Mouse (Mus musculus) hindbrain, embryonic 13.5 days (tissue): ENCODE data around the gene Sugp1. TPM values are rescaled to one million over a fixed set of nuclear protein-coding genes. Genes with fewer than 3 reads are reported as not detected.
"Not testable (repeated sequence)": the region's sequence is repeated elsewhere in the genome, so short reads cannot be mapped to it uniquely, and the experiment has no call there.

Experiments
- ATAC-seq: fragments of 200-750 bp; cut with Nextera tagmentation; 2 replicates; pipeline ENCODE4 v1.8.0; 2017; ENCODE audit warnings: moderate TSS enrichment; ENCODE audit not compliant: low FRiP score
- H3K27ac ChIP-seq: fragments of 300-500 bp; sonication (generic); 2 replicates; pipeline ENCODE4 v1.5.1; 2015; ENCODE audit warnings: inconsistent platforms, mild to moderate bottlenecking, moderate library complexity
- H3K27me3 ChIP-seq: fragments of 300-500 bp; sonication (generic); 2 replicates; pipeline ENCODE4 v1.6.1; 2015; ENCODE audit warnings: mild to moderate bottlenecking, inconsistent platforms
- H3K36me3 ChIP-seq: fragments of 300-500 bp; sonication (generic); 2 replicates; pipeline ENCODE4 v1.6.1; 2015; ENCODE audit warnings: mild to moderate bottlenecking, inconsistent platforms
- H3K4me1 ChIP-seq: fragments of 300-500 bp; sonication (generic); replicated peaks from 2 replicates; pipeline ENCODE4 v1.6.1; 2015; ENCODE audit warnings: inconsistent platforms
- H3K4me2 ChIP-seq: fragments of 300-500 bp; sonication (generic); 2 replicates; pipeline ENCODE4 v1.6.1; 2015; ENCODE audit warnings: inconsistent platforms, mild to moderate bottlenecking, moderate library complexity
- H3K4me3 ChIP-seq: fragments of 300-500 bp; sonication (generic); 2 replicates; pipeline ENCODE4 v1.5.1; 2015; ENCODE audit warnings: mild to moderate bottlenecking, inconsistent platforms
- H3K9ac ChIP-seq: fragments of 300-500 bp; sonication (generic); 2 replicates; pipeline ENCODE4 v1.6.1; 2015; ENCODE audit warnings: mild to moderate bottlenecking, inconsistent platforms
- H3K9me3 ChIP-seq: fragments of 300-500 bp; sonication (generic); 2 replicates; pipeline ENCODE4 v1.6.1; 2016; ENCODE audit warnings: inconsistent platforms
- WGBS: fragments of 180-500 bp; shearing (Covaris S2); methylation state at CpG from one replicate; pipeline ENCODE4 v1.1.7; 2015; 5-methylcytosine and 5-hydroxymethylcytosine counted together
- polyA plus RNA-seq: library from polyadenylated mRNA; unstranded; fragments of >200 nt; fragmentation: Nextera tagmentation; extraction: Ambion mirVana; gene quantifications from 2 replicates; pipeline ENCODE4 v1.2.1, GENCODE M21; 2015

Sugp1 gene
- polyA plus RNA-seq = 61.0 and 68.6 TPM in 2 replicates

GRCm38 (mm10) chr8:70042583-70043455, at the start of gene Sugp1, which contains the start of gene Mau2:
TSS of gene Sugp1 (plus strand) at chr8:70042813.
TSS of gene Mau2 (minus strand) at chr8:70042734.
- Histone ChIP-seq H3K4me3 (peak within 1 kb of the TSS; percentile 97), H3K4me2 (peak within 1 kb of the TSS; percentile 93), H3K27ac (peak within 1 kb of the TSS; percentile 85), H3K36me3 (no peaks in the 10 kb centered on the region), H3K27me3 (no peaks in the 10 kb centered on the region), H3K9ac (peak within 1 kb of the TSS; percentile 99), H3K9me3 (no peaks in the 10 kb centered on the region), H3K4me1 (peaks cover 45% of the 10 kb centered on the region)
- WGBS = under 1% methylated on average over 65 of the region's 65 CpGs
- peak; percentile 98 for ATAC-seq

DNA sequence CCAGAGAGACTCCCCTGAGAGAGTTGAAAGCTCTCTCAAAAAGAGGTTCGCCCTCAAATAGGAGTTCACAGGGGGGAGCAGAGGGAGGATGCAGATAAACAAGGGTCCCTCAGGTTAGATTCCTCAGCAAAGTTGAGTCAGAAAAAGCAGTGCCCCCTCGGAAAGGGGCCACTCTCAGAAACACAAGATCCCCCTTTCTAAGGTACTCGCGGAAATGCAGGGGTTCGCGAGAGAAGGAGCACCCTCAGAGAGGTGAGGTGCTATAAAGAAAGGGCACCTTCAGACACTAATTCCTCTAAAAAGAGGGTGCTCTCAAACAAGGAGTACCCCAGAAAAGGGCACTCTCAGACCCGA, 47.2 kb upstream of the Sugp1 start:
- peak overlapping the region; percentile 80 for H3K4me2 ChIP-seq
- peak overlapping the region; percentile 82 for H3K9ac ChIP-seq
- no peaks in the 10 kb centered on the region for H3K9me3 ChIP-seq
- under 1% methylated on average over 7 of the region's 7 CpGs for WGBS
- H3K4me1 ChIP-seq = peaks cover 27% of the 10 kb centered on the region
- H3K36me3 ChIP-seq = peaks cover 7% of the 10 kb centered on the region
- H3K4me3 ChIP-seq = peak overlapping the region; percentile 89
- no peak for ATAC-seq
- H3K27ac ChIP-seq = peak overlapping the region; percentile 90
- no peaks in the 10 kb centered on the region for H3K27me3 ChIP-seq

- no peaks in the 10 kb centered on the region for H3K9me3 ChIP-seq
- peak within 1 kb of the TSS; percentile 85 for H3K4me2 ChIP-seq
- WGBS = under 1% methylated on average over 70 of the region's 87 CpGs
- ATAC-seq = peak; percentile 100
- H3K4me3 ChIP-seq = peak within 1 kb of the TSS; percentile 89
- peaks cover 27% of the 10 kb centered on the region for H3K4me1 ChIP-seq
- H3K36me3 ChIP-seq = peaks cover 7% of the 10 kb centered on the region
- H3K27ac ChIP-seq = peak within 1 kb of the TSS; percentile 90
- no peaks in the 10 kb centered on the region for H3K27me3 ChIP-seq
- peak within 1 kb of the TSS; percentile 82 for H3K9ac ChIP-seq
Measured at GRCm38 (mm10) chr8:69995776-69996588, 46.6 kb upstream of the Sugp1 start, which contains the start of gene Gatad2a. TSS of gene Gatad2a (minus strand) at chr8:69996384.

GRCm38 (mm10) chr8:69996589-69997285, 45.9 kb upstream of the Sugp1 start:
- peaks cover 7% of the 10 kb centered on the region for H3K36me3 ChIP-seq
- no peaks in the 10 kb centered on the region for H3K27me3 ChIP-seq
- H3K4me2 ChIP-seq = peak overlapping the region; percentile 85
- H3K9ac ChIP-seq = peak overlapping the region; percentile 78
- no peak for ATAC-seq
- 3% methylated on average over 34 of the region's 35 CpGs for WGBS
- H3K9me3 ChIP-seq = no peaks in the 10 kb centered on the region
- H3K4me3 ChIP-seq = peak overlapping the region; percentile 89
- H3K4me1 ChIP-seq = peaks cover 32% of the 10 kb centered on the region
- H3K27ac ChIP-seq = peak overlapping the region; percentile 80

DNA sequence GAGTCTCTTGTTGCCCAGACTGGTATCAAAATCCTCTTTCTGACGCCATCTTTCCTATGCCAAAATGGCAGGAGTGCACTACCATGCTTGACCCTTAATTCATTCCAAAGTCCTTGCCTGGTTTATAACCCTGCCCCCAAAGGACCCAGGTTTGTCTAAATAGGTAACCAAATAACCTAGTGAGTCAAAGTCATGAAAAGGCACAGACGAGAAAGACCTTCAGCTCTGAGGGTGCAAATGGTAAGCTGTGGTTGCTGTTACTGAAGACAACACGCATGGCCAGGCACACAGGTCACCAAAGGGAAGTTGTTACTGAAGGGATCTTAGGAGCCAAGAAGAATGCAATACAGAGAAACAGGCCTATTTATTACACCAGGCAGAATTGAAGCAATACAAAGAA, 43.9 kb upstream of the Sugp1 start:
- WGBS = 94% methylated on average over 3 of the region's 3 CpGs
- no peak for ATAC-seq
- Histone ChIP-seq H3K27ac (no peak overlapping the region), H3K4me2 (no peak overlapping the region), H3K27me3 (no peaks in the 10 kb centered on the region), H3K36me3 (no peaks in the 10 kb centered on the region), H3K9ac (no peak overlapping the region), H3K4me1 (peaks cover 25% of the 10 kb centered on the region), H3K4me3 (no peak overlapping the region), H3K9me3 (no peaks in the 10 kb centered on the region)

DNA sequence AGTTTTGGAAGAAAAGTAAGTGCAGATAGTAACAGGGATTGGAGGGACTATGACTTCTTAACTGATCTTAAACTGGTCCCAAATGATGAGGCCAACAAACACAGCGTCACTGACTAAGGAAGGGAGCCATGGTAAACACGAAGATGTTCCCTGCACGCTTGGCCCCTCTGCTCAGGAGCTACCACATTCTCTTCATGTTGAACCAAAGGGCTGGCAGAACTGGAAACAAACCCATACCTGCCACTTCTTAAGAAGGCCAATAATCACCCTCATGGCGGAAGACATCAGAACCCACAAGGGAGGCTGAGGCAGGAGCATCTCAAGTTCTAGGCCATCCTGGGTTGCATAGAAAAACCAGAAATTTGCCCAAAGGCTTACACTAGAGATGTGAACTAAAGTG, 43.4 kb upstream of the Sugp1 start:
- no peak overlapping the region for H3K9ac ChIP-seq
- no peak overlapping the region for H3K27ac ChIP-seq
- no peaks in the 10 kb centered on the region for H3K36me3 ChIP-seq
- WGBS = 85% methylated on average over 4 of the region's 4 CpGs
- no peak overlapping the region for H3K4me2 ChIP-seq
- ATAC-seq = no peak
- no peaks in the 10 kb centered on the region for H3K27me3 ChIP-seq
- H3K4me3 ChIP-seq = no peak overlapping the region
- peaks cover 22% of the 10 kb centered on the region for H3K4me1 ChIP-seq
- no peaks in the 10 kb centered on the region for H3K9me3 ChIP-seq

DNA sequence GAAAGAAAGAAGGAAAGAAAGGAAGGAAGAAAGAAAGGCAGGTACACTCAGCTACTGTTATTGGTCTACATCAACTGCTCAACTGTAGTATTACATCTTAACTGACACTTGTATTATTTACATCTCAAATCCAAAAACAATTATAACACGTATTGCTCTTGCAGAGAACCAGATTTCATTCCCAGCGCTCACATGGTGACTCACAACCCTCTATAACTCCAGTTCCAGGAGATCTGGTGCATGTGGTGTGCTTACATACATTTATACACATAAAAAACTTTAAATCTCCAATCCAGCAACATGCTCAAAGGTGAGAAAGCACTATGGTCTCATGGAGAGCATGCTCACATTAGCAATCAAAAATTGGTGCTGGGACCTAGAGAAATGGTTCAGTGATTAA, 42.4 kb upstream of the Sugp1 start:
- Histone ChIP-seq H3K4me1 (peaks cover 13% of the 10 kb centered on the region), H3K36me3 (no peaks in the 10 kb centered on the region), H3K4me2 (no peak overlapping the region), H3K4me3 (no peak overlapping the region), H3K9ac (no peak overlapping the region), H3K27ac (no peak overlapping the region), H3K27me3 (no peaks in the 10 kb centered on the region), H3K9me3 (no peaks in the 10 kb centered on the region)
- ATAC-seq = no peak
- 84% methylated on average over 2 of the region's 2 CpGs for WGBS

DNA sequence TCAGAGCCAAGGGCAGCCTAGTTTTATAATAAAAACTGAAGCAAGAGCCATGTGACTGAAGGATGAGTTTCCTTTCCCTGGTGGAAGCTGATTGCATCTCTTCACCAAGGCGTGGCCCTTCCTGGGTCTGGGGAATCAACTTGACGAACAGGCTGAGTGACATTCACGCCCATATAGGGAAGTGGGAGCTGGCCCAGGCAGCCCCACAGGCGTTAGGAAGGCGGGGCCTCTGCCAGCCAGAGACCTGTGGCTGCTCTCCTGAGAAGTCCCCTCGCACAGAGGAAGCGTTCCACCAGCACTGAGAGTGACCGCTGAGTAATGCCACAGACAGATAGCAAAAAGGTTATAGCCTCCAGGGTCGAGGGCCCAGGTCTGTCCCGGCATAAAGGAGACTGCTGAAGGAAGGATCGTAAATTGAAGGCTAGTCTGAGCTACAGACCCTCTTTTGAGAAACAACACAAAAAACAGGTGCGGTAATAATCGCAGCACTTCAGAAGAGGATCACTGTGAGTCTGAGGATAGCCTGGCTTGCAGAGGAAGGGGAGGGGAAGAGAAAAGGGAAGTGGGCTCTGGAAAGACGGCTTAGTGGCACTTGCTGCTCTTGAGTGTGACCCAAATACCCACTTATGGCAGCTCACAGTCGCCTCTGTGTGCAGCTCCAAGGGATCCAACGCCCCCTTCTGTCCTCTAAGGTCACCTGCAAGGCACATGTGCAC, 41.3 kb upstream of the Sugp1 start:
- Histone ChIP-seq H3K4me1 (peaks cover 10% of the 10 kb centered on the region; the same call in 1 of the 2 replicates), H3K4me3 (no peak overlapping the region), H3K27ac (no peak overlapping the region), H3K4me2 (peak overlapping the region; percentile 31), H3K9me3 (no peaks in the 10 kb centered on the region), H3K36me3 (no peaks in the 10 kb centered on the region), H3K27me3 (no peaks in the 10 kb centered on the region), H3K9ac (no peak overlapping the region)
- ATAC-seq = 0 out of 2 replicates have a peak, but pooled peaks have one; percentile 24
- WGBS = 4% methylated on average over 16 of the region's 16 CpGs

- not testable (repeated sequence) for H3K4me1 ChIP-seq, H3K27me3 ChIP-seq, H3K27ac ChIP-seq, ATAC-seq, H3K9me3 ChIP-seq, H3K36me3 ChIP-seq, H3K9ac ChIP-seq, H3K4me3 ChIP-seq
- H3K4me2 ChIP-seq = peak overlapping the region; percentile 31; the same call in 1 of the 2 replicates
- 40% methylated on average over 7 of the region's 7 CpGs for WGBS
Measured at GRCm38 (mm10) chr8:70001892-70002191, 40.8 kb upstream of the Sugp1 start.

DNA sequence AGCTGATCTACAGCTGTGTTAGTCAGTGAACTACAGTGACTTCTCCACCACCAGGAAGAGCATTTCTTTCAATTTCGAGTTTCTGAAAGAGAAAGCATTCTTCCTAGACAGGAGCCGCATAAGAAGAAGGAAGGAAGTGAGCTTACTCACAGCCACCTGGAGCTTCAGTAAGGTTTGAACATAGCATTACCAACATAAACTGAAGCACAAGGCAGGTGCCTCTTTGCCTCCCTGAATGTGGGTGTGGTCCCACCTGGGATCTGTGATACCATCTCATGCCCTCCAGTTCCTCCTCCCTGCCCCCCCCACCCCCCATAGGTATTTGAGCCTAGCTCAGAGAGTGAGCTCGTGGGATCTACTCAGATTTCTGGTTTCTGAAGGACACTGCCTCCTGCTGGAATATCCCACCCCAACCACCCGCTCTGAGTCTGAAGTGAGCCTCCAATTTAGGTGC, 39.4 kb upstream of the Sugp1 start:
- 57% methylated on average over 4 of the region's 4 CpGs for WGBS
- H3K27me3 ChIP-seq = no peaks in the 10 kb centered on the region

GRCm38 (mm10) chr8:70004345-70004744, 38.3 kb upstream of the Sugp1 start:
- Histone ChIP-seq H3K27me3 (no peaks in the 10 kb centered on the region), H3K9me3 (no peaks in the 10 kb centered on the region), H3K4me1 (0 out of 2 replicates have a peak, but pooled peaks cover 5% of the 10 kb centered on the region), H3K36me3 (no peaks in the 10 kb centered on the region), H3K4me3 (no peak overlapping the region), H3K4me2 (no peak overlapping the region), H3K9ac (no peak overlapping the region), H3K27ac (no peak overlapping the region)
- no peak for ATAC-seq

More for the DNA sequence above, 39.4 kb upstream of the Sugp1 start:
- H3K27ac ChIP-seq = no peak overlapping the region
- ATAC-seq = no peak
- H3K9me3 ChIP-seq = no peaks in the 10 kb centered on the region
- no peak overlapping the region for H3K9ac ChIP-seq
- no peak overlapping the region for H3K4me2 ChIP-seq
- H3K36me3 ChIP-seq = no peaks in the 10 kb centered on the region
- H3K4me3 ChIP-seq = no peak overlapping the region
- 0 out of 2 replicates have a peak, but pooled peaks cover 5% of the 10 kb centered on the region for H3K4me1 ChIP-seq
